Mouse (Mus musculus) liver, postnatal 0 days (tissue): ENCODE results near the gene Cmklr1. TPM values are rescaled to one million over a fixed set of nuclear protein-coding genes. Genes with fewer than 3 reads are reported as not detected.

ENCODE experiments used
- ATAC-seq: fragments of 200-750 bp; cut with Nextera tagmentation; 2 replicates; pipeline ENCODE4 v1.8.0; 2017; ENCODE audit warnings: mild to moderate bottlenecking, moderate library complexity
- DNase-seq: peaks from one replicate; pipeline ENCODE4 v3.0.0-alpha.2; 2016
- H3K27ac ChIP-seq: fragments of 300-500 bp; sonication (generic); 2 replicates; pipeline ENCODE4 v1.5.1; 2014; ENCODE audit warnings: antibody characterized with exemption, moderate library complexity, mild to moderate bottlenecking, low read depth
- H3K27me3 ChIP-seq: fragments of 300-500 bp; sonication (generic); 2 replicates; pipeline ENCODE4 v1.6.1; 2014; ENCODE audit warnings: low read length, control low read depth, mixed read lengths; ENCODE audit not compliant: insufficient read depth
- H3K36me3 ChIP-seq: fragments of 300-500 bp; sonication (generic); replicated peaks from 2 replicates; pipeline ENCODE4 v1.6.1; 2014; ENCODE audit warnings: mild to moderate bottlenecking, control low read depth, low read length, moderate library complexity, mixed read lengths; ENCODE audit not compliant: insufficient read depth
- H3K4me1 ChIP-seq: fragments of 300-500 bp; sonication (generic); 2 replicates; pipeline ENCODE4 v1.6.1; 2014; ENCODE audit warnings: antibody characterized with exemption, mild to moderate bottlenecking, control low read depth; ENCODE audit not compliant: insufficient read depth
- H3K4me2 ChIP-seq: fragments of 300-500 bp; sonication (generic); 2 replicates; pipeline ENCODE4 v1.6.1; 2014; ENCODE audit warnings: low read depth, mild to moderate bottlenecking, low read length, moderate library complexity, mixed read lengths
- H3K4me3 ChIP-seq: fragments of 300-500 bp; sonication (generic); 2 replicates; pipeline ENCODE4 v1.5.1; 2014; ENCODE audit warnings: low read depth, low read length
- H3K9ac ChIP-seq: fragments of 300-500 bp; sonication (generic); replicated peaks from 2 replicates; pipeline ENCODE4 v1.6.1; 2014; ENCODE audit warnings: mild to moderate bottlenecking, moderate library complexity
- H3K9me3 ChIP-seq: fragments of 300-500 bp; sonication (generic); 2 replicates; pipeline ENCODE4 v1.6.1; 2016; ENCODE audit warnings: mild to moderate bottlenecking, control low read depth, low read length, mixed read lengths
- CTCF ChIP-seq: sonication (generic); IDR thresholded peaks from 2 replicates; pipeline ENCODE4 v1.5.1; 2016; ENCODE audit warnings: antibody characterized with exemption, low read depth
- EP300 ChIP-seq: IDR thresholded peaks from 2 replicates; pipeline ENCODE4 v1.6.1; 2016; ENCODE audit warnings: antibody characterized with exemption, low read depth, mild to moderate bottlenecking
- WGBS: fragments of 180-500 bp; shearing (Covaris S2); extraction: QIAGEN DNeasy Blood & Tissue Kit; methylation state at CpG from one replicate; pipeline ENCODE4 v1.1.7; 2014; ENCODE audit not compliant: insufficient replicate concordance; 5-methylcytosine and 5-hydroxymethylcytosine counted together
- polyA plus RNA-seq: library from polyadenylated mRNA; unstranded; fragments of >200 nt; fragmentation: Nextera tagmentation; extraction: Ambion mirVana; gene quantifications from 2 replicates; pipeline ENCODE4 v1.2.1, GENCODE M21; 2015

The Cmklr1 gene
- polyA plus RNA-seq, 1 experiment from 2014 or later = 3.5 TPM

- Histone ChIP-seq H3K27me3 (no peaks in the 10 kb centered on the region), H3K4me3 (no peak overlapping the region), H3K9me3 (no peaks in the 10 kb centered on the region), H3K4me2 (no peak overlapping the region), H3K27ac (no peak overlapping the region), H3K9ac (no peak overlapping the region), H3K4me1 (no peaks in the 10 kb centered on the region), H3K36me3 (no peaks in the 10 kb centered on the region)
- TF ChIP-seq CTCF = no peak
- no peak for TF ChIP-seq EP300
- ATAC-seq (no peak), DNase-seq (no peak)
- 74% methylated on average over 5 of the region's 5 CpGs for whole genome bisulfite sequencing
These were observed 37.3 kb upstream of the Cmklr1 start for GRCm38 (mm10) chr5:113687514-113687913.

DNA sequence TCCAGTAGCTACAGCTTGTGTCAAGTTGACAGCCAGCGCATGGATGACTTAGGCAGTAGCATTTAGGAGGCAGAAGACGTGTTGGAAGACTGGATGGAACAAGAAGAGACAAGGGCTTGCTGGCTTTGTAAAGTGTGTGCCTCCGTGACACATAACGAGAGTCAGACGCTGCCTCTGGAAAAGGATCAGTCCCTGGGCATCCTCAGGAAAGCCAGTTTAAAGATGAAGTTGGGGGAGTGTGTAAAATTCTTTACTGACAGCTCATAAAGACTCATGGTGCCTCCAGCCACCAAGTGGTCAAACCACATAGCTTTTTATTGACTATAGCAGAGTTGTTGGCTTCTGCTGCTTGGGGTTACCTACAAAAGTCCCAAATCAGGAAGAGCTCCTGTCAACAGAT is 35.2 kb upstream of the Cmklr1 start:
- WGBS = 68% methylated on average over 5 of the region's 5 CpGs
- H3K4me2 ChIP-seq = no peak overlapping the region
- H3K4me3 ChIP-seq = no peak overlapping the region
- no peaks in the 10 kb centered on the region for H3K36me3 ChIP-seq
- no peak overlapping the region for H3K9ac ChIP-seq
- H3K4me1 ChIP-seq = no peaks in the 10 kb centered on the region
- no peak overlapping the region for H3K27ac ChIP-seq
- no peaks in the 10 kb centered on the region for H3K9me3 ChIP-seq
- DNase-seq = no peak
- TF ChIP-seq CTCF (no peak), EP300 (no peak)
- ATAC-seq = no peak
- H3K27me3 ChIP-seq = no peaks in the 10 kb centered on the region

- no peaks in the 10 kb centered on the region for H3K4me1 ChIP-seq
- DNase-seq = no peak
- H3K4me2 ChIP-seq = no peak overlapping the region
- no peak overlapping the region for H3K4me3 ChIP-seq
- H3K27me3 ChIP-seq = no peaks in the 10 kb centered on the region
- H3K36me3 ChIP-seq = no peaks in the 10 kb centered on the region
- H3K9me3 ChIP-seq = no peaks in the 10 kb centered on the region
- no peak for TF ChIP-seq CTCF
- no peak for TF ChIP-seq EP300
- ATAC-seq = no peak
- 71% methylated on average over 5 of the region's 5 CpGs for WGBS
- no peak overlapping the region for H3K9ac ChIP-seq
- H3K27ac ChIP-seq = no peak overlapping the region
These were observed 33.0 kb upstream of the Cmklr1 start for GRCm38 (mm10) chr5:113683246-113683645.

DNA sequence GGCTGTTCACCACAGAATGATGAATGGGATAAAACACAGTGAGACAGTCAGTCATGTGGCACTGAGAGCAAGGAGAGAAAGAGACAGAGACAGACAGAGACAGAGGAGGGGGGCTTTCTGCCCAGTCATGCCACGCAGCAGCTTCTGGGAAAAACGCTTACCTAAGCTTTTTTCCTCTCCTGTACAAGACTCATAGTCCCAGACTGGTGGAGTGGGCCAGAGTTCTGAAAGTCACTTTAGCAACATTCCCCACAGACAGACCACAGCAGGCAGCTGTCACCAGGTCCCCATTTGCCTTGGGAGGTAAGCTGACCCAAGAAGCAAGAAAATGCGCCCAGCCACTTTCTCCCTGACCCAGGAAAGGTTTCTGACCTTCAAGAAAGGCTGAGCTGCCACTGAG is 32.2 kb upstream of the Cmklr1 start:
- no peaks in the 10 kb centered on the region for H3K36me3 ChIP-seq
- H3K4me3 ChIP-seq = no peak overlapping the region
- H3K4me1 ChIP-seq = no peaks in the 10 kb centered on the region
- no peak overlapping the region for H3K4me2 ChIP-seq
- DNase-seq = no peak
- ATAC-seq = no peak
- TF ChIP-seq EP300 (no peak), CTCF (no peak)
- H3K9ac ChIP-seq = no peak overlapping the region
- H3K9me3 ChIP-seq = no peaks in the 10 kb centered on the region
- WGBS = 79% methylated on average over 3 of the region's 3 CpGs
- H3K27ac ChIP-seq = no peak overlapping the region
- H3K27me3 ChIP-seq = no peaks in the 10 kb centered on the region

- DNase-seq (no peak), ATAC-seq (no peak)
- no peak overlapping the region for H3K4me2 ChIP-seq
- H3K4me3 ChIP-seq = no peak overlapping the region
- H3K9ac ChIP-seq = no peak overlapping the region
- 80% methylated on average over 14 of the region's 14 CpGs for WGBS
- no peaks in the 10 kb centered on the region for H3K27me3 ChIP-seq
- H3K36me3 ChIP-seq = no peaks in the 10 kb centered on the region
- TF ChIP-seq CTCF (no peak), EP300 (no peak)
- no peaks in the 10 kb centered on the region for H3K4me1 ChIP-seq
- no peak overlapping the region for H3K27ac ChIP-seq
- no peaks in the 10 kb centered on the region for H3K9me3 ChIP-seq
These were observed 31.0 kb upstream of the Cmklr1 start for GRCm38 (mm10) chr5:113681219-113681618.

- Histone ChIP-seq H3K9me3 (no peaks in the 10 kb centered on the region), H3K4me2 (no peak overlapping the region), H3K36me3 (no peaks in the 10 kb centered on the region), H3K27ac (no peak overlapping the region), H3K27me3 (no peaks in the 10 kb centered on the region), H3K4me1 (no peaks in the 10 kb centered on the region), H3K4me3 (no peak overlapping the region), H3K9ac (no peak overlapping the region)
- 88% methylated on average over 4 of the region's 4 CpGs for WGBS
- no peak for ATAC-seq
- DNase-seq = no peak
- TF ChIP-seq CTCF (no peak), EP300 (no peak)
These were observed 29.3 kb upstream of the Cmklr1 start for GRCm38 (mm10) chr5:113679509-113679908.
